Mouse (Mus musculus) c-Kit-negative CD71-positive TER-119-positive erythroid progenitor cells, embryonic 14.5 days (primary cell): ENCODE results near the gene Adamtsl4.
"Not testable (repeated sequence)": the region's sequence is repeated elsewhere in the genome, so short reads cannot be mapped to it uniquely, and the experiment has no call there.

Source experiments
- DNase-seq: peaks from one replicate; pipeline ENCODE4 v3.0.0-alpha.2; 2013; ENCODE audit warnings: low read depth, low spot score

Adamtsl4 gene

DNA sequence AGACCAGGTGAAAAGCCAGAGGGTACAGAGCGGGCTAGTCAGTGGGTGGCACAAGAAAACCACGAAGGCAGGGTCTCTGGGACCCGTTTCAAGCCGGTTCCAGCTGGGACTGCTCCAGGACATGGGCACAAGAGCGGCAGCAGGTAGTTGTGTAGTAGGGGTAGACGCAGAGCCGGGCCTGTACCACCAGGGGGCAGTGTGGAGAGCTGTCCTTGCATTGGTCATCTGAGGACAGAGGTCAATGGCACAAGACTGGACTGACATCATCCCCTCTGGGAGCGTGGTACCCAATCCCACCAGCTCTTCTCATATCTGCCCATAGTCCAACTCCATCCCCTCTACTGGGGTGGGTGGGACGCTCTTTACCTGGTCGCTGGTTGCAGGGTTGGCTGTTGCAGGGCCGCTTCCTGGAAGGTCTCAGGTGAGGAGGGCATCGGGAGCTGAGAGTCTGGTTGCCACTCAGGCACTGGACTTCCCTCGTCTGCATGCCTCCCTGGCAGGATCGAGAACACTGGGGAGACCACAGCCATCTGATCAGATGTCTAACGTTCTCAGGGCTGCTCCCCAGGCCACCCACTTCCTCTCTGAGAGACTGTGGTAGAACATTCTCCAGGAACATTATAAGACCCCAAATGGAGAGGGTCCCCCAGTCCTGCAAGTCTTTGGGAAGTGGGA is 10.8 kb downstream of the Adamtsl4 start:
- no peak for DNase-seq

- peak; percentile 83 for DNase-seq
These were observed 12.2 kb downstream of the Adamtsl4 start for GRCm38 (mm10) chr3:95675301-95676092.

GRCm38 (mm10) chr3:95674812-95675211 is 12.9 kb downstream of the Adamtsl4 start:
- no peak for DNase-seq

DNA sequence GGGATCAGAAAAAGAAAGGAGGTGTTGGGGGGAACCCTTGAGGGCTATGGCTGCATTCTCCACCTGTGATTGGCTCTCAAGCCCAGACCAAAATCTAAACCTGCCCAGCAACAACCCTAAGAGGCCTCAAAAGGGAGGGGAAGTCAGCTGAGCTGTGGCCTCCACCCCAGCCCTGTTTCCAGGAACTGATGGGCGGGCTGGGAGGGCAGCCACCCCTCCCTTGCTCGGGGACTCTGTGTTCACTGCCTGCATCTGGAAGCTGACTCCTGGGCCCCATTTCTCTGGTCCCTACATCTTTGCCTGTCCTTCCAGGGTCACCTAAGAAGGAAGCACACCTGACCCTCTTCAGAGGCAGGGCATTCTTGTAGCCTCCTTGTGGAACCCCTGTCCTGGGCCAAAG is 13.5 kb downstream of the Adamtsl4 start:
- peak; percentile 90 for DNase-seq

DNA sequence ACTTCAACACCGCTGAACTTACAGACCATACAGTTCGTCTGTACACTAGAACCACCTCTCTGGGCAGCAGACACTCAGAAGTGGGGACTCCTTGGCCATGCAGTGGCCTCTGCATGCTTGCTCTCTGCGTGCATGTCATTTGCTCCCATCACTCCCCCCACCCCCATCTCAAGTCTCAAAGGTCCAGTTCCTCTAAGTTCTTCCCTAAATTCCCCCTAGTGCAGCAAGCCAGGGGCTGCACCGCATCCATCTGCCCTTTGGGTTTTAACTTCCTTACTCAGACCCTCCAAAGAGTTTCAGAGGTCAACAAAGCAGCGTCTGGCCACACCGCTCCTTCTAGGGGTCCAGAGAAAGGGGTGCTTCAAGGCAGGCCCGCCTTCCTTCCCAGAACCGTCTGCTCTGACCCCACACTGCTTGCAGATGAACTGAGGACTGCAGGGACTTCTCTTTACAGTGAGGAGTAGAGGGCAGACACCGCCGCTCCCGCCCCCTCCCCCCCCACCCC is 14.0 kb downstream of the Adamtsl4 start:
- DNase-seq = no peak

DNA sequence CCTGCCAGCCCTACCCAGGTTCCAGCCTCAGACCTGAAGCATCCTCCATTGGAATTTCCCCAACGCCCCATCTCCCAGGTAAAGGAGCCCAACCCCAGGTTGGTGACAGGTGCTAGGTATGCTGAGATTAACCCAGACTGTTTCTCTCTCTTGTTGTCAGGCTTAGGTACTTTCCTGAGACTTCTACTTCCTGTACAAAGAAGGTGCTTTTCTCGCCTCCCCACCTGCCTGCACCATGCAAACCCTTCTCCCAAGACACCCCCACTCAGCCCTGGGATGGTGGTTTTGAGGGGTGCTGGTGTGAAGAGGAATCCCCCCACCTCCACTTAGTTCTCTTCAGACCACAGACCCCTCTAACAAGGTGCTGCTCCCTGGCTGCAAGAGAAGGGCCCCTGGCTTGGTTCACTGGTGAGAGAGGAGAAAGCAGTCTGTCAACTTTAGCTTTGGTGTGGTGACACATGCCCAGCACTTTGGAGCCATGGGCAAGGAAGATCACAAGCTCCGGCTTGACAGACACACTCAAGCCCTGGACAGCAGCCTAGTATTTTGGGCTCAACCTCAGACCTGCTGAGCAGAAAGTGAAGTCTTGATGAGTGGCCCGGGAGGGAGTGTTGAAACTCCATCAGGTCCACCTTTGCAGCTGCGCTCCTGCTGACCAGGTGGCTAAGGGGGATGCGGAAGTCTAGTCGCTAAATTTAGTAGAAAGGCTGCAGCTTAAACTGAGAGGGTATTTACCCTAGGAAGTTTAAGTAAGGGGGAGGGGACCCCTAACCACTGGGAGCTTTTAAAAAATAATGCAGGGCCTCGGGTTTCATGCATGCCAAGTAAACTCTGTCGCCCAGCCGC is 14.6 kb downstream of the Adamtsl4 start:
- DNase-seq = no peak

DNA sequence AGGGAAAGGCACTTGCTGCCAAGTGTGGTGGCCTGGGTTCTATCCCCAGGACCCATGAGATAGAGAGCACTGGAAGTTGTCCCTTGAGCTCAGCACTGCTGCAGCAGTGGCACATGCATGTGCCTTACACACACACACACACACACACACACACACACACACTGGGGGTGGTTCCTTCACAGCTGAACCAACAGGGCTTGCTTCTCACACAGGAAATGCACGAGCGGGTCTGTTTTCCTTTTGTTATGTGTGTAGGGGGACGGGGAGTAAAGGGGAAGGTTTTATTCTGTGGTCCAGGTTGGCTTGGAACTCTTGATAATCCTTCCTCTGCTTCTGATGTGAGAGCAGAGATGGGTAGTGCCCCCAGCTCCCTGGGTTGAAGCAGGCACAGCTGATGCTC is 15.3 kb downstream of the Adamtsl4 start:
- DNase-seq = no peak

DNA sequence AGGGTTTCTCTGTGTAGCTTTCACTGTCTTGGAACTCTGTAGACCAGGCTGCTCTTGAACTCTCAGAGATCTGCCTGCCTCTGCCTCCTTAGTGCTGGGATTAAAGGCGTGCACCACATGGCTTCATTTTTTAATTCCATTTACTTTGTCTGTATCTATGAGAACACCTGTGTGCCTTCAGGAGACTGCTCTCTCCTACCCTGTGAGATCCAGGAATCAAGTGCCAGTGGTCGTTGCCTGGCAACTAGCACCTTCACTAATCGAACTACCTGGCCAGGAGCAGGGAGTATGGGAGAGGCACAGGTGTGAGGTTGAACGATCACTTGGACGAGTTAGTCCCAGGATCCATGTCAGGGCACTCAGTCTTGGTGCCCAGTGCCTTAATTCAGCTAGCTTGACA is 16.5 kb downstream of the Adamtsl4 start:
- no peak for DNase-seq

GRCm38 (mm10) chr3:95670419-95670818 is 17.3 kb downstream of the Adamtsl4 start:
- DNase-seq = not testable (repeated sequence)

DNA sequence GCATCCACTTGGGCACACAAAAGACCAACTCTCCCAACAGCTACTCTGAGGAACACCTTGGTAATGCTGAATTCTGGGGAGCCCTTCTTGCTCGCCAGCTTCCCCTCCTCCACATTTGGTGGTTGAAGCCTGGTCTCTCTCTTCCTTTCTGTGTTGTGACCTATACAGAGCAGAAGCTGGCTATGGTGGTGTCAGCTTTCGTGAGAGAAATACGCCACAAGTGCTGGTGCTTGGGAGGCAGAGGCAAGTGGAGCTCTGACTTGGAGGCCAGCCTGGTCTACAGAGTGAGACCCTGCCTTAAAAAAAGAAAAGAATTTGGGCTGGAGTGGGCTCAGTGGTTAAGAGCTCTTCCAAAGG is 18.4 kb downstream of the Adamtsl4 start:
- DNase-seq = no peak

DNA sequence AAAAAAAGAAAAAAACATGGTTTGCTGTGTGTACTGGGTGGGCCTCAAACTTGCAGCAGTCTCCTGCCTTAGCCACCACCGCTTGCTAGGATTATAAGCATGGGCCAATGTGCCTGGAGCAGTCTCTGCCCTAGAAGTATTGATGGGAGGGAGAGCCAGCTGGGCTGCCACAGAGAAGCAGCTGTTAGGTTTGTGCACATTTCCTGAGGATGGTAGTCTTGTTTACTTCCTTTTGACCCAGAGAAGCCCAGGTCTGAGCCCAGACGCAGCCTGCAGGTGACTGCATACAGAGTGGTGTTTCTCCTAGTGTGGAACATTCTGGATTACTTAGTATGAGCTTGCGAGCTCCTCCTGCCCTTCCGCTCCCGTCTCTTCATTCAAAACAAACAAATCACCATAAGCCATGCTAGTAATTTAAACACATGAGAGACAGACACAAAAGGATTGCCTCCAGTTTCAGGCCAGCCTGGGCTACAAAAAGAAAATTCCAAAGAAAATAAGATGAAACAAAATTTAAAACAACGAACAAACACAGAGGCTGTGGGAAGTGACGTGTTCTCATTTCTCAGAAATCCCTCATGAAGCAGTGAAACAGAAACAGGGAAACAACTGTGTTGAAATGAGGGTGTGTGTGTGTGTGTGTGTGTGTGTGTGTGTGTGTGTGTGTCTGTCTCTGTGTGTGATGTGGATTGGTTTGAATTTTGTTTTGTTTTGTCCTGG is 19.0 kb downstream of the Adamtsl4 start:
- DNase-seq = no peak

DNA sequence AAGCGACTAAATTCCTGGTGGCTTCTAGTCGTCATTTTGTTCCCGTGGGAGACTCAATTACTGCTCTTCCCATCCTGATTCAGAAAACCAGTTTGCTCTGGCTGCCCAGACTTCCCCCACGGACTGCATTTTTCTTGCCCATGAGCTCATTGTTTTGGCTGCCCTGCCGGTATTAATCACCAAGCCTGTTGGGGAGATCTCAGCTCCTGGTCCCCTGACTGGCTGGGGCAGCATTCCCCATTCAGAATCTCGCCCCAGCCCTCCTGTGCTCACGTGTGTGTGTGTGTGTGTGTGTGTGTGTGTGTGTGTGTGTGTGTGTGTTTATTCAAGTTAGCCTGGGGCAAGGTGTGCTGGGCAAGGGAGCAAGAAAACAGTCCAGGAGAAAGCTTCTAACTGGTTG is 19.7 kb downstream of the Adamtsl4 start:
- DNase-seq = no peak

- no peak for DNase-seq
These were observed 20.2 kb downstream of the Adamtsl4 start for GRCm38 (mm10) chr3:95667521-95667920.

- no peak for DNase-seq
These were observed 21.4 kb downstream of the Adamtsl4 start for GRCm38 (mm10) chr3:95666124-95666844.

GRCm38 (mm10) chr3:95664940-95665352 is 22.8 kb downstream of the Adamtsl4 start:
- DNase-seq = no peak

DNA sequence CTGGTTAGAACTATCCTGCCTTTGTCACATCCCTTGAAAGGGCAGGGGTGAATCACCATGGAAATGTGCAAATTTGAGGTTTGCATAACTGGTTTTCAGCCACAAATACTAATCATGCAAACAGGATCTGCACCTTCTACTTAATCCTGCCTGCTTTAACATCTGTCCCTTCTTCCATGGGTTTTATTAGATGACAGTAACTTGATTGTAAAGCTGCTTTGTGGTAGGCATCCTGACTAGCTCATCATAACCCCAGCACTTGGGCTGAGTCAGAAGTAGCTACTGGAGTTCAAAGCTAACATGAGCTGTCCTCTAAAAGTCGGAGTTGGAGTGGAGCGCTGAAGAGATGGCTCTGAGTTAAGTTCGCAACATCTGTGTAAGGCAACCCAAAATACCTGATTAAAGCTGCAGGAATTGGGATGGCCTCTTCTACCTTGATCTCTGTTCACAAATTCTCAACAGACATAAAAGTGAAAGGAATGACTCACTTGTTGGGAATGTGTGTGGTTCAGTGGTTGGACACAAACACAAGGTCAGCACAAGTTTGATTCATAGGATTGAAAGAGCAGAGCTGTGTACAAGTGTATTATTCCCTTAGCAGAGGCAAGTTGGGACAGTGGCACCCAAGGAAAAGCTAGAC is 23.6 kb downstream of the Adamtsl4 start:
- no peak for DNase-seq

DNA sequence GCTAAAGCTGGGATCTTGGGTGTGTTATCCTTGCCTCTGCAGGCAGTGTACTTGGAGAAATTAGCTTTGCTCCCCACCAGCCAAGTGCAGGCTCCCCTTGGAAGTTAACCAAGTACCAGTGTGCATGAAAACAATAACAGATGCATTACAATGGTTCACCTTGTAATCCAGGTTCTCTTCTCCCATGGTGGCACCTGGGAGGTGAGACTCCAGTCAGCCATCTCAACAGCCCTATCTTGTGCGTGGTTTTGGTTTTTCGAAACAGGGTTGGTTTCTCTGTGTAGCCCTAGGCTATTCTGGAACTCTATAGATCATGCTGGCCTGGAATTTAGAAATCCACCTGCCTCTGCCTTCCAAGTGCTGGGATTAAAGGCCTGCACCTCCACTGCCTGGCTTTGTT is 24.2 kb downstream of the Adamtsl4 start:
- no peak for DNase-seq

- no peak for DNase-seq
These were observed 24.8 kb downstream of the Adamtsl4 start for GRCm38 (mm10) chr3:95662724-95663449.

- no peak for DNase-seq
These were observed 25.6 kb downstream of the Adamtsl4 start for GRCm38 (mm10) chr3:95661945-95662715.
